Mouse (Mus musculus) layer of hippocampus, postnatal 10 days (tissue): ENCODE data around the gene AA986860. TPM values are rescaled to one million over a fixed set of nuclear protein-coding genes. Genes with fewer than 3 reads are reported as not detected.

Experiments used
- DNase-seq, 2 experiments: peaks; one replicate each; pipeline ENCODE4 v3.0.0; 2021; ENCODE audit warnings: low spot score in 2 of 2
- total RNA-seq, 2 experiments: library from RNA; stranded (reverse); gene quantifications; 2 replicates each; pipeline ENCODE4 v1.2.3; 2021

The AA986860 gene
- total RNA-seq, 2 experiments from 2014 or later = 0.91 to 0.98 TPM

DNA sequence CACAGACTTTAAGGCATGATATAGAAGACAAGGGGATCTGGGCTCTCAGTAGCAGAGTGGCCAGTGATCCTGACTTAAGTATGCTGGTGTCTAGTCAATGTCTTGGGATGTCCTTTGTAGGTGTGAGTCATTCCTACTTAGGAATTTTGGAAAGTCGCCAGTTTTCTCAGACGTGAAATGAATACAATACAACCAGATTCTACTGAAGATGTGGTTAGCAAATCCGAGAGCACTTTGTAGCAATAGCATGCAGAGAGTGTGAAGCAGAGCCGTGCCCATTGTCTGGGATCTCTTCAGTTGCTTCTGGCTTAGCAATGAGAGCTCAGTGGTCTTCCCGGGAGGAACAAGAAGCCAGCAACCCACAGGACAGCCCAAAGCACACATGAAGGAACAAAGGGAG, 2.7 kb downstream of the AA986860 start:
- DNase-seq = no peak

DNA sequence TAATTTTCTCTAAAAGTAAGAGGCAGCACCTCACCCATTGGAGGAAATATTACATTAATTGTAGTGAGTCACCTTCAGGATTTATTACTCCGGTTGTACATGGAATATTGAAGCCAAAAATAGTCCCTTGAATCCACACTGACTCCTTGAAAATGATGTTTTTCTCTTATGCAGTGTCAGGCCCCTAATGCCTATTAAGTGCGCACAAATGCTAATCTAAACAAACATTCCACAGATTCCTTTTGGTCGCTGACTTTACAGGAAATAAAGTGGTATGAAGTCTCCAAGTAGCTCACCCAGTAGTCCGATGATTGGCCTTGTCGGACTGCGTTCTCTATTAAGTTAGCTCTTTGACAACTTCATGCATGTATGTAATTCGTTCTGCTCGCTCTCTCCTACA, 3.1 kb downstream of the AA986860 start:
- no peak for DNase-seq

DNA sequence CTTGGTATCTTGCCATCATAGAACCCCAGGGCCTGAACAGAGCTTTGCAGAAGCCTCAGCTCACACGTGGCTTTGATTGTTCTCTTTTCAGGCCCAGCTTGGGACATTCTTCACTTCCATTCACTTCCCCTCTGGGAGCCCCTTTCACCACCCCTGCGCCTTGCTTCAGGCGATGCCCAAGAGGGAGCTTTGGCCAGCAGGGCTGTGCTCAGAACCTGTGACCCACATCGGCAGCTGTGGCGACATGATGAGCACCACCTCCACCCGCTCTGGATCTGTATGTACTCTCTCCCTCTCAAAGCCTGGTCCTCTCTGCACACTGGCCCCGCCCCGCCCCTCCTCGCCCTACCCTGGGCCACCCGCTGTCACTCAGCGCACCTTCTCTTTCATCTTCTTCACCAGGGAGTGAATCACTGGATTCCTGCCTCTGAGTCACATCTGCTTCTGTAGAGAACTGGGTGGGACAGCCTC, 5.7 kb downstream of the AA986860 start:
- DNase-seq = no peak

GRCm38 (mm10) chr1:130737916-130738315, 6.1 kb downstream of the AA986860 start:
- DNase-seq = no peak

DNA sequence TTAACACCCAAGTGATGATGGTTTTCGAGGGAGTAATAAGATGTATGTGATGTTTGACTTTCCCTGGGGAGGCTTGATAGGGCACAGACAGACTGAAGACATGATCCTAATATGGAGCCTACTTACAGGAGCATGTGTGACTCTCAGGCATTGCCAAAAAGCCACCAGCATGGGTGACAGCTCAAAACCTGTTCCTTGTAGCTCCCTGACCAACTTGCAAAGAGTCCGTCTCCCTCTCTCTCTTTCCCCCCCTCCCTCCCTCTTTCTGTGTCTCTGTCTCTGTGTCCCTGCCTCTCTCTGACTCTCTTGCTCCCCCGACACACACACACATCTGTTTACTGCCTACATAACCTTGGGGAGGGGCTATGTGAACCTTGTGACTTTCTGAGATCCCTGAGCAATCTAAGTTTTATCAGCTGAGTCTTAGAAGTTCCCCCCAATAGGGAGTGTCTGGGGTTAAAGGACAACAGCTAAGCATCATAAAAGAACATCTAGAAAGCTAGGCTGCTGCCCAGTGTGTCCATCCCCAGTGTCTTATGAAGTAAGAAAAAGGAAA, 6.9 kb downstream of the AA986860 start:
- DNase-seq = no peak

DNA sequence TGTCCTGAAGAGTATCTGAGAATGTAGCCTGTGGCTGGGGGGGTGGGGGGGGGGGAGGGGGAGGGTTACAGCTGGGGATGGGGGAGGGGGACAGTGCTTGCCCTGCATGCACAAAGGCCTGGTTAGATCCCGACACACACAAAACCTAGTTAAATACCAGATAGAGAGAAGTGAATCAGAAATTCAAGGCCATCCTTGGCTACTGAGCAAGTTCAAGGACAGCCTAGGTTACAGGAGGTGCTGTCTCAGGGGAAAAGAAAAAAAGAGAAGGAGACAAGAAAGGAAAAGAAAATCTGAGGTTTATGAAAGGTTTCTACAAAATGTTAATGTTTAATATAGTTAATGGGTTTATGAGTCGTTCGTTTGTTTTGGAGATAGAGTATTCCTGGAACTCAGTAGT, 7.9 kb downstream of the AA986860 start:
- DNase-seq = no peak

DNA sequence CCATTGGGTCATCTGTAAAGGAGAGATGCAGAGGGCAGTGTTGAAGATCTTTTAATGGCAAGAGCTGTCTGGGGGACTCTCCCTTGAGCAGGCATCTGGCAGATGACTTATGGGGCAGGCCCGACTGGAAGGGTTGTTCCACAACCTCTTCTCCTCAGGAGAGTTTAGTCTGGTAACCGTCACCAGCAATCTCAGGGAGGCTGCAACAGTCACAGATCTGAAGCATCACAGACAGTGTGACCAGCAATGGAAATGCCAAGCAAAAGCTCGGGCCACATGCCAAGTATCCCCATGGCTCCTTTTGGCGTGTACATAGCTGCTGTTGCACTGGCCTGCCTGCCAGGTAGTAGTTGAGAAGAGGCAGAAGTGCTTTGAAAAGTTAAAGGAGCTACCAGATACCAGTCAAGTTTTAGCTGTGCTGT, 8.5 kb downstream of the AA986860 start:
- peak; percentile 17 to 31 for DNase-seq

- peak; percentile 41 to 59 for DNase-seq
Observed at GRCm38 (mm10) chr1:130740781-130741720, 9.3 kb downstream of the AA986860 start.

- no peak for DNase-seq
Observed at GRCm38 (mm10) chr1:130742201-130742600, 10.4 kb downstream of the AA986860 start.

GRCm38 (mm10) chr1:130743775-130744174, 12.0 kb downstream of the AA986860 start:
- no peak for DNase-seq

DNA sequence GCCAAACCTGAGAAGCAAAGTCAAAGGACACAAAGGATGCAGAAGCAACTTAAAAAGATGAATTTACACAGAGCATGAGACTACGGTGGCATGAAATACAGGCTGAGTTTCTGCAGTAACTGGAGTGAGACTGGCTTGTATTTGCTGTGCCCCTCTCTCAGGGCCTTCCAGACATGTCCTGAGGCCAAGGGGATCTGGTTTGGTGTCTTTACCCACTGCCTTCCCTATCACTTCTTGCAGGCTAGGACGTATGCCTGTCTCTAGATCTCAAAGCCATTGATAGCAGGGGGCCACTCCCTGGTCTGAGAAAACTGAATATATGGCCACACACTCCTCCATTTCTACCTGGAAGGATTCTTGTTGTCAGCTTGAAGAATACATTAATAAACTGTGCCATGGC, 12.4 kb downstream of the AA986860 start:
- no peak for DNase-seq

DNA sequence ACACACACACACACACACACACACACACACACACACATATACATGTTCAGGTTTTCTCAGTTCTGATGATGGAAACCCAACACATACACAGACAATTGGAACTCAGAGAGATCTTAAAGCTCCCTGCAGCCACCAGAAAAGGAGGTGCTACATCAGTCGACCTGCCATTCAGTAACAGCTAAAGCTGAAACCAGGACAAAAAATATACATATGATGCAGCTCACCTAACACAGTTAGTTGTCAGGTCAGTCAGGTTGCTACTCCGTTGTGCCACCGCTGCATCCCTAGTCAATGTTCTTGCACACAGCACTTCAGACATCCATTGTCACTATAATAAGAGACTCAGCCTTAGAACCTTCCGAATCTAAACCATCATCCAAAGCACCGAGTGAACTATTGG, 13.2 kb downstream of the AA986860 start:
- DNase-seq = no peak

- DNase-seq = no peak
Observed at GRCm38 (mm10) chr1:130745591-130745990, 13.8 kb downstream of the AA986860 start.

GRCm38 (mm10) chr1:130746819-130747218, 15.0 kb downstream of the AA986860 start:
- DNase-seq = no peak

DNA sequence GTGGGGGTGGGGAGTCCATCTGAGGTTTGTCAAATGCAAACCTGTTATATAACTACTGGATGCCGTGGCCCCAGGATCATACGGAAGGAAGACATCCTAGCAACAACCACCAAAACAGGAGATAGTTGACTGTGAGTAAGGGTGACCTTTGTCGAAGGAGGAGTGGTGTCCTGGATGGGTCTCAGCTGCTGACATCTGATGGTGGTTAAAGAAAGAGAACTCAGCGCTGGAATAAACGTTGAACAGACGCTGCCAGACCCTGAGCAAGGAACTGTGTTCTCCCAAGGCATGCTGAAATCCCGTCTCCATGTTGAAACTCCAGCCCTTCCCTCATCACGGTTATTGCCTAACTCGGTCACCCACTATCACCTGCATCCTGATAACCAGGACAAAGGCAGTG, 27.9 kb downstream of the AA986860 start:
- DNase-seq = no peak

DNA sequence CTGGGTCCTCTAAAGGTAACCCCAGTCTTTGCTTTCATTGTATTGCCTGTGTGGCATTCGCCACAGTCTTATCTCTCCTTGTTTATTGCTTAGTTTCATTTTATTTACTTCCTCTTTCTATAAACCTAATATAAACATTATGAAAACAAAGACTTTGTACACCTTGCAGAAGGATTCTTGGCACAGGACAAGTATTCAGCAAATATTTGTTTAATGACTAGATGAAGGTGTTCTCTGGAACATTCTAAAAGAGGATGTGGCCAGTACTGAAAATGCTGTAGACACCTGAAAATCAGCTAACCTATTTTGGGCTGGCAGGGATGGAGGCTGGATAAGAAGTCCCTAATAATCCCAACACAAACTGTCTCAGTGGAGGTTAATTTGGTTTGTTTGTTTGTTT, 29.8 kb downstream of the AA986860 start:
- no peak for DNase-seq

GRCm38 (mm10) chr1:130762045-130762760, 30.4 kb downstream of the AA986860 start:
- DNase-seq = no peak

DNA sequence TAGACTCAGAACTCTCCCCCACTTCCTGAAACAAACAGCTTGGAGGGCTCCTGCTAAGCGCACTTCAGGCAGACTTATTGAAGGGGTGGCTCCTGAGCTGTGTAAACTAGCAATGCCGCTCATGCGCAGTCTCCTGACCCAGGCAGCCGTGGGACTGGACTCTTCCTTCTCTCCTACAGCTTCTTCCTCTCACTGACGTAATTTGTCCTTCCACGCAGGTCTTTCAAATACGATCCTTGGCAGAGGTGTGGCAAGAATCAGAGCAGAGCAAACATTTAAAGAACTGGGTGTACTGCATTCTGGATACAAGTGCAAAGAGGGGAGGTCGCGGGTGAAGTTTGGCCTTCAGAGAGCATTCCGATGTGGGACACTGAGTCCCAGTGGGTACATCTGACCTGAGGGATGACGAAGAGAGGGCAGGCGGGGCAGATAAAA, 32.3 kb downstream of the AA986860 start:
- no peak for DNase-seq

DNA sequence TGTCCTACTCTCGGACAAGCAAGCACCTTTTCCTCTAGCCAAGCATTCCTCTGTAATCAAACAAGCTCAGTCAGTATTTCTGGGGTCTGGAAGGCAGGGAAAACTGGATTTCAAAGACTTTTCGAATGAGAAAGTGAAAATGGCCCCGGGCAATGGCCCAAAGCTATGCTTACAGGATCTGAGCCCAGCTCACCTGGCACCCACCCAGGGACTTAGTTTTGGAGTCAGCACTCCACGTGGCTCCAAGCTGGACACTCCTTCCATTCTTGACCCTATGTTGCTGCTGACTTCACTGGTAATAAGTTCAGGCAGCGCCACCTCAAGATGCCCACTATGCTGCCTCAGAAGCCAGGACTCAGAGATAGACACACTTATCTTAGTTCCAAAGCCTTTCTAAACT, 35.3 kb downstream of the AA986860 start:
- no peak for DNase-seq

DNA sequence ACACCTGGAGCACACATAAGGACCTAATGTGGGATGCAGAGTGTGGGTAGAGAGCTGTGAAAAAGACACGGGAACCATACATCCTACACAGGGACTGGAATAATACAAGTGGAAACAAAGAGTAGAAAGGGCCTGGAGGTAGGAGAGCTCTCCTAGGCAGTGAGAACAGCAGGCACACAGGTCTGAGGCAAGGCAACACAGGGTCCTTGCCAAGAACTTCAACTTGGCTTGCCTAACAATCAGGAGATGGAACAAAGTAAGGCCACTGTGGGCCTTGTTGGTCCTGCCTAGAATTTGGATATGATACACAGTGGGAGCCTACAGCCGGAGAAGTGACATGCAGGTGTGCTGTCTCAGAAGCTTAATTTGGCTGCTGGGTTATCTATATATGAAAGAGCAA, 38.1 kb downstream of the AA986860 start:
- DNase-seq = no peak

GRCm38 (mm10) chr1:130770487-130770886, 38.7 kb downstream of the AA986860 start:
- DNase-seq = no peak

DNA sequence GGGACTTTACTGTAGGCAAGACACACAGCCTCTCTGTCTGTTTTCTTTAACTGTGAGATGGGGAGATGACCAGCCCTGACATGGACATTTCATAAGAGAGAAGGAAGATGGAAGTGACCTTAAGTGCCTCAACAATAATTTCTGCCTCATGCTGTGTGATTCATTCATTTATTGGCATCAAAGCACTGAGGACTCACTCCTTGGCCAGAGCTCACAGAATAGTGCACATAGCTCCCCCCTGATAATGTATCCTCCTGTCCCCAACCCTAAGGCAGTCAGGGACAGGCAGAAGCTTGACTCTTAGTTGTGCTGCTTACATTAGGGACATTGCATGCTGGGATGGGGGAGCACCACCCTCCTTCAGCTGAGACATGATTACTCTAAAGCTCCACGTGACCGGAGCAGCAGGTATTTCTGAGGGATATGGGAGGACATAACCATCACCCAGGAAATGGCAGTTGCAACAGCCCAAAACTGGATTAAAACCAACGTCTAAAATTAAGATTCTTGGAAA, 39.3 kb downstream of the AA986860 start:
- DNase-seq = no peak
